Mouse (Mus musculus): ENCODE data around the gene Herc3.
A peak's percentile ranks its signal among the peaks of the same experiment; 100 is the strongest.
"Not testable (repeated sequence)": the region's sequence is repeated elsewhere in the genome, so short reads cannot be mapped to it uniquely, and the experiment has no call there.

Herc3 gene

DNA sequence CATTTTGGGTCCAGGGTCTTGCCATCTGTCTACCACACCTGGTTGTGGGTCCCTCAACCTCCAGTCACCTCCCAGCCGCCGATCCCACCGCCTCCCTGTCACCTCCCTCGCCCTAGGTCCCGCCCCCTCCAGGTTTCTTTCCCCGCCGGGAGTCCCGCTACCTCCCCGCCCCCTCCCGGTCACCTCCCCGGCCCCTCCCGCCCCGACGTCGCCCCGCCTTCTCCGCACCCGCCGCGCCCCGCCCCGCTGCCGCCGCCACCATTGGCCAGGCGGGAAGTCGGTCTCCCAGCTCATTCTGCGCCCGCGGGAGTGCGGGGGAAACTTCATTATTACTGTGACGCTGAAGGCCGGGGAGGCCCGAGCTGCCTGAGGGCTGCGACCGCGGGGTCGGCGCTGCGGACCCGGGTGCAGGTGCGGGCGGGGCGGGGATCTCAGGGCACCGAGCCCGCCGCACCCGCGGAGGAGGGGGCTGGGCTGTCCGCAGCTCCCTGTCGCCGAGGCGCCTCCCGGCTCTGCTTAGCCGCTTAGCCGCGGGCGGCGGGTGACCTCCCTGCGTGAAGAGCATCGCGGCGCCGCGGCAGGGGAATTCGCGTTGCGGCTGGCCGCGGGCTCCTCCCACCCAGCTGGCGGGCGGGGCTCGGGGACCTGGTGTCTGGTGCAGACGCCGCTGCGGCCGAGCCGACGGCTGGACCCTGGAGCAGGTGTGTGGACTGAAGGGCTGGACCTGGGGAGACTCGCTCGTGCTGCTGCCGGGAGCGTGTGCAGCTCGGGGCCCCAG, at the start of gene Herc3:
Gene Herc3 (plus strand): TSS at position 234 of the 778 bp plus-strand sequence.
- peak; percentile 76 to 77 for DNase-seq (ENCODE audit: low spot score in 2 of 2)

DNA sequence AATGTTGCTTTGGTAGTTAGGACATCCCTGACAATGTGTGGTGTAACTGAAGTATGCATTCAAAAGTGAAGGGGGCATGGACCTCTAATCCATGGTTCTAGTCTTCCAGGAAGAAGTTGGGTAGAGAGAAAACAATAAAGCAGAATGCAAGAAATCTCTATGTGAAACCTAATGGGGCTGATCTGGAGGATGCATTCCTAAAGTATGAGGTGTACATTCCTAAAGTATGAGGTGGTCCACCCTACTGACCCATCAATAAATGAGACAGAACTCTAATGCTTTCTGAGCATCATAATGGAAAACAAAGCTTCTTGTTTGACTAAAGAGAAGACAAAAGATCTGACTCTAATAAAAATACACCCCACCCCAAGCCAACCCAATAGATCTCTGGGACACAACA, 29.9 kb upstream of the Herc3 start:
- DNase-seq (ENCODE audit: low spot score in 2 of 2), result no peak

DNA sequence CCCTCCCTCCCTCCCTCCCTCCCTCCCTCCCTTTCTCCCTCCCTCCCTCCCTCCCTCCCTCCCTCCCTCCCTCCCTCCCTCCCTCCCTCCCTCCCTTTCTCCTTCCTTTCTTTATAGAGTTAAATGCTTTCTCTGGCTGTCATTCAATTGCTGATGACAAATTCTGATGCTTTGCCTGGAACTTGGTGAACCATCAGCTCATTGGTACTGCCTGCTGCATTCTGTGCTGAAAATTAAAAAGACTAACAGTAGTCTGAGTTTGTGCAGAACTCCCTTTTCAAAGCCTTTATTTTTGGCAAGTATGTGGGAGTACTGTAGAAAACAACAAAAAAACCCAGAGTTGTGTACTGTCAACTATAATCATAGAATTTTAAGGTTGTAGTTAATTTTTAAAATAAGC, 16.9 kb upstream of the Herc3 start:
- DNase-seq (ENCODE audit: low spot score in 2 of 2), result no peak

DNA sequence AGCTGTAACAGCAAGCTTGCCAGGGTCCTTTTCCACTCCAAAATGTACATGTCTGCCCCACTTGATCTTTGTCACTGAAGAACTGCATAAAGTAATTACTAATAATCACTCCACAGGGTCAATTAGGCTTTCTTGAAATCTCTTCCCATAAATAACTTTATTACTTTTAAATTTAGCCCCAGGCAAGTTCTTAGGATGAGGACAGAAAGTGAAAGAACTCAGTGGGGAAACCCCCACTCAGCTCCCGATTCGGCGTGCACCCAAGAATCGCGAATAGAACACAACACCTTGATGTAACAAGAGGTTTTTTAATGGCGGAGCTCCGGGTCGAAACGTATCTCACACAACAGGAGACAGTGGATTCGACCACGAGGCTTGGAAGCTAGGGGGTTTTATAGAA, 14.2 kb upstream of the Herc3 start:
- DNase-seq (ENCODE audit: low spot score in 2 of 2), result not testable (repeated sequence)

DNA sequence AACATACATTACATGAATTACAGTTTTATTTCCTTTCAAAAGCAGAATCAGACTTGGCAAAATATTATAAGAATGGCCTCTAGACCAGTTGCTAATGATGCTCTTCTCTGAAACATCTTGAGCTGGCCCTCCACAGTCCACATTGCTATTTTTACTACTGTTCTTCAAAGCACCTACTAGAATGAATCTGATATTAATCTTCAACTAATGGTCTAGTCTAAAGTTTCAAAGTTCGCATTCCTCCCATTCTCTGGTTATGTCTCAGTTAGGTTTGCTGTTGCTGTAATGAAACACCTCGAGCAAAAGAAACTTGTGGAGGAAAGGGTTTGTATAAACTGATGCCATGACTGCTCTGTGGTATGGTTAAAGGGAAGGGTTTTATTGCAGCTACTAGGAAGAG, 5.6 kb upstream of the Herc3 start:
- DNase-seq (ENCODE audit: low spot score in 2 of 2), result no peak

DNA sequence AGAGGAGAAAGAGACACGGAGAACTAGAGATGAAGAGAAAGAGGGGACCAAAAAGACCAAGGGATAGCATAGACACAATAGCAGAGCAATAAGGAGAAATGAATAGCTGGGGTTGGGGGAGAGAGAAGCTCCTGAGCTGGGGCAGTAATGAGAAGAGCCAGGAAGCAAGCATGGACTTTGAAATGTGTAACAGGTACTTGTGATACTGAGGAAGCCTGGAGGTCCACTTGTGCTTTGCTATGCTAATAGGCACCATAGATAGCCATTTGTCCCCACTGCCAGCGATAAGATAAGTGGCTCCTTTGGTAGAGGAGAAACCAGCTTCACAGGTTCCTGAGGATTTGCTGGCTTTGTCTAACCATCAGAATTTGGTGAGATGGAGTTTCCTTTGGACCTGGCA, 5.2 kb upstream of the Herc3 start:
- DNase-seq (ENCODE audit: low spot score in 2 of 2), result no peak

DNA sequence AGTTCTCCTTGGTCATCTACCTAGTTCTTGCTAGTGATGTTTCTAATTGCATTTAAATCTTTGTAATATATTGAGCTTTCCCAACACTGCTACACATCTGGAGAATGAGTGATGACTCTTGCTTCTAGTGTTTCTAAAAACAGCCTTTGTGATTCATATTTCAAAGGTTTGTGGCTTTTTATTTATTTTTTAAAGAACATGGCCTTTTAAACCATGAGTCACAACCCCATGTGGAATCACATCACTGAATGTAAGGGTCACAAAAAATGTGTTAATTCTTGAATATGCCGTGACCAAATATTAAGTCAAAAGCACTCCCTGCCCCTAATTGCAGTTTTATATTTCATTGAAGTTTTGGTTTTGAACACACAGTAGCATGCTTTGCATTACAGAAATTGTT, 2.7 kb upstream of the Herc3 start:
- no peak for DNase-seq (ENCODE audit: low spot score in 2 of 2)

DNA sequence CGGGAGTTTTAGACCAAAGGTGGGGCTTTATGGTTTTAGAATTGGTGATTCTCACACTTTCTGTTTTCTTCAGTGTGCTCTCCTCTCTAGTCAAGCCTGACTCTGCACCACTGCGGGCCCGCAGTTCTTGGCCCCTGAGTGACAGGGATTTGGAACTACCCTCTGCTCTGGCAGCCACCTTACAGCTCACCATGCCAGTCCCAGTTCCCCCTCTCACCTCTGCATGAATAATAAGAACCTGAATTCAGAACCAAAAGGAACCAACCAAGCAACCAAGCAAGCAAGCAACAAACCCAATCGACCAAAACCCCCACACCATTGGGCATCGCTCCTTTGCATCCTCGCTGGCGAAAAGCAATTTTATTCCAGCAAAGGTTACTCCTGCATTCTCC, 429 bp upstream of the Herc3 start:
- DNase-seq (ENCODE audit: low spot score in 2 of 2), result no peak

DNA sequence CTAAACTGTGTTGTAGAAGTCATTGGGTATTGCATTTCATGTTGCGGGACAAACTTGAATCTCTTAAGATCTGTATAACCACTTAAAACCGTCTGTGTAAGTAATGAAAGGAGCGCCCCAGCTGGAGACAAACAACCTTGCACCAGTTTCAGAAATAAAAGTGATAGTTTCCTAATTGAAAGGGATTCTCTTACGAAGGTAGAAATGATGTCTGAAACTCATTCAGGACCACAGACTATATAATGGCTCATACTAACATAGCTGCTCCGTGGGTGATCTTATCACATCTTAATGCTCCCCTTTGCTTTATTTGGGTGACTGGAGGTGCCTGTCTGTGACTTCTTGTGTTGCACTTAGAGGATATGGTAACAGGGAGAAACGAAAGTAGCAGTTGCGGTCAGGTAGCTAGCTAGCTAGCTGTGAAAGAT, 1.3 kb downstream of the Herc3 start:
- peak; percentile 47 to 53 for DNase-seq (ENCODE audit: low spot score in 2 of 2)

DNA sequence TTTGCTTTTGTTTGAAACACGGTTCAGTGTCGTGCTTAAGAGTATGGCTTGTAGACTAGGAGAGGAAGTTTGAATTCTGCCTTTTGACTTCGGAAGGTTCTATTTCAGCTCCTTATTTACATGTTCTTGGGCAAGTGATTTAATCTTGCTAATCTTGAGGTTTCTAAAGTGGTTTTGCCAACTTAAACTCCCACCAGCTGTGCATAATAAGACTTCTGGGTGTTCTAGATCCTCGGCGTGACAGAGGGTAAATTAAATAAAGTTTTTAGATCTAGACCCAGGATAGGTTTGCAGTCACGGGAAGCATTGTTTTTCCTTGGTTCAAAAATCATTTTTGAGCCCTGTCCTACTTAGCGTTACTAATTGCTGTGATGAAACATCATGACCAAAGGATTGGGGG, 3.2 kb downstream of the Herc3 start:
- peak in 1 of 2 experiments; percentile 11 for DNase-seq (ENCODE audit: low spot score in 2 of 2)

DNA sequence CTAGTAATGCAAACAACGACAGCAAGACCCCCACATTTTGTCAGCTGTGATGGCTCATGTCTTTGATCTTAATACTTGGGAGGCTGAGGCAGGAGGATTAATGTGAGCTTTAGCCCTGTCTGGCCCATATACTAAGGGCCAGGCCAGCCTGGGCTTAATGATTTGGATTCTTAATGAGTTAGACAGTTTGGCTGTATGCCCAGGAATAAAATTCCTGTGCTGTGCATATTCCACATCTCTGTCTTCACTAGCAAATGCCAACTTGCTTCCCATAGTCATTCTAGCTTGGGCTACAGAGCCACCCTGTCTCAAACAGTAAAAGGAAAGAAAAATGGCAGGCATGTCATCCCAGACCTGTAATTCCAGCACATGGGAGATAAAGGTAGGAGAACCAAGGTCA, 4.3 kb downstream of the Herc3 start:
- no peak for DNase-seq (ENCODE audit: low spot score in 2 of 2)

DNA sequence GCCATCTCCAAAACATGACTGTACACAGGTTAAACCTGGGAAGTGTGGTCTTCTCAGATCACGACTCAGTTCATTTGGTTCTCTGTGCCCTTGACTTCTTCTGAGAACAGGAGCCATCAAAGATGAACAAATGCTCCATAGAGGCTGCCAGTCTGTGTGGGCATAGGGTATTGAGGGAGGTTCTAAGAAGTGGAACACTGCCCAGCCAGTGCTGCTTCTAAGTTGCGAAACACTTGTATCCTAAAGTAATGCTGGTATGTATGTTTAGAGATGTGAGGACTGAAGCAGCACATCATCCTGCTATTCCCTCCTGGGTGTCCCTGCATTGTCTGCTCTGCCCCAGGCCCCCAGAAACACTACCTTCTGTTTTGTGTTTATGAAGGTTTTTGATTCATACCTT, 5.2 kb downstream of the Herc3 start:
- no peak for DNase-seq (ENCODE audit: low spot score in 2 of 2)

DNA sequence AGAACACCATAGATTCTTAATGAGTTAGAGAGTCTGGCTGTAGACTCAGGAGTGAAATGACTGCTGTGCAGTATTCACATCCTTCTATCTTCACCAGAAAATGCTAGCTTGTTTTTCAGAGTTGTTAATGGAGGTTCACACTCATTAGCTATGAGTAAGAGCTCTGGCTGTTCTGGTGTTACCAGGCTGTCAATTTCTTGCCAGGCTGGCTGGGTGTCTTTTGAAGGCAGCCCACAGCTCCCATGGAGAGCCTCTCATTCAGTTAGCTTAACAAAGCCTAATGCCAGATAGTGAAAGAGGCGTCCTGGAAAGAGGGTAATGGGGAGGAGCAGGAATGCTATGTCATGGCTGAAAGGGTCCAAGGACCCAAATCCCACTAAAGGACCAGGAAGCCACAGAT, 6.7 kb downstream of the Herc3 start:
- no peak for DNase-seq (ENCODE audit: low spot score in 2 of 2)

DNA sequence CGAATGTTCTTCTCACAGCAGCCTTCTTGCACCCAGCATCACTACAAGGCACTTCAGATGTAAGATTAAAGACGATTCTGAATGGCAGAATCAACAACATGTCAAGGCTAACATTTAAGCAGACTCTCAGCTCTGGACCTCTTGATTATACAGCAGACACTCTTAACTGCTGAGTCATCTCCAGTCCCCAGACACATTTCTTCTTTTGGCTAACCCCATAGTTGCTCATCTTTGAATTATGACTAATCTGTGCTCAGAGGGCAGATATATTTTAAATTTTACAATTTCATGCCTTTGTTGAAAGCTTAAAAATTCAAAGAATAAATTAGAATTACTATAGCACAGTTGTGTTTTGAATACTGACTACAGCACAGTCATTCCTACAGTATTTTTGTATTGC, 9.9 kb downstream of the Herc3 start:
- no peak for DNase-seq (ENCODE audit: low spot score in 2 of 2)

DNA sequence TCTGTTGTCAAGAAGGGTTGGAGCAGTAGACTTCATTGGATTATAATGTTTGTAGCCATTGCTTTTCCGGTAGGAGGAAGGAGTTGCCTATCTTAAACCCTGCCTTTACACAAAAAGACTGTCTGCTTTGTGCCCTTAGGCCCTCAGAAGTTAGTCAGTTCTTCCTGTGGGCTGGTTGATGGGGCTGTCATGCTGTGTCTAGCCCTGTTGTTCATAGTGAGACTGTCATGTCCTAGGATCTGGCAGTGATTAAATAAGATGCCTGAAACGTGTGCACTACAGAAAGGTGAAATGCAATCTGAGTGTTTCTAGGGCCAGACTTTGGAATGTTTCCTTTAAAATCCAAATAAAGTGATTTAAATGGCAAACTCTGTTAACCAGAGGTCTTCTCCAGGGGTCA, 10.9 kb downstream of the Herc3 start:
- DNase-seq (ENCODE audit: low spot score in 2 of 2), result no peak

DNA sequence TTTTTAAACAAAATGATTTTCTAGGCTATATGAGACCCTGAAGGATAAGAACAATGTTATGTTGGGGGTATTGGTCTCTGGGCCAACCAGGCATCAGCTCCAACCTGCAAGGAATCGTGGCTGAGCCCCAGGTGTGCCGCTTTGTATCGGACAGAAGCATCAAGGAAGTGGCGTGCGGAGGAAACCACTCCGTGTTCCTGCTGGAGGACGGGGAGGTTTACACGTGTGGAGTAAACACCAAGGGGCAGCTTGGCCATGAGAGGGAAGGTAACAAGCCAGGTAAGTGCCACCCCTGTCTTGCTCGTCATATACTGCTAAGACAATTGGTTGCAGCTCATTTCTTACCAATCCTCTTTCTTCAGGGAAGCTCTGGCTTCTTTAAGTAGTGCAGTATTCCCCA, 12.3 kb downstream of the Herc3 start:
- peak in 1 of 2 experiments; percentile 8 for DNase-seq (ENCODE audit: low spot score in 2 of 2)

DNA sequence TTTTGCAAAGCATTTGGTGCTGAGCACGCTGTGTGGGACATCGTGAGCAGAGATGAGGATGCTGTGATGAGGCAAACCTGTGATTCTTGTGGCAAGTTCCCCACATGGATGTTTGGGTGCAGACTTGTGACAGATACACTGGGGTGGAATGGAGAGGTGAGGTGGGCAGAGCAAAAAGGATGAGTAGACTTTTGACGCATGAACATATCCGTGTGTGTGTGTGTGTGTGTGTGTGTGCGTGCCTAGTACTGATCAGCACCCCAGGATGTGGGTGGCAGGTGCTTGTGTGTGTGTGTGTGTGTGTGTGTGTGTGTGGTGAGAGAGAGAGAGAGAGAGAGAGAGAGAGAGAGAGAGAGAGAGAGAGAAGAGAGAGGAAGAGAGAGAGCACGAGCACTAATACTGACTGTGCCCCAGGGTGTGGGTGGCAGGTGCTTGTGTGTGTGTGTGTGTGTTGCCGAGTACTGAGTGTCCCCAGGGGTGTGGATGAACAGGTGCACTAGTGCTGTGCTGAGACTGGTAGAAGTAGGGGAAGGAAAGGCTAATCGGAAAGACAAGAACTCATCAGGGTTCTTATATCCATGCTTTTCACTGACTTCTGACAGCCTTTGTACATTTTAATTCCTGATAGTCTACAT, 13.0 kb downstream of the Herc3 start:
- peak; percentile 16 to 25 for DNase-seq (ENCODE audit: low spot score in 2 of 2)

DNA sequence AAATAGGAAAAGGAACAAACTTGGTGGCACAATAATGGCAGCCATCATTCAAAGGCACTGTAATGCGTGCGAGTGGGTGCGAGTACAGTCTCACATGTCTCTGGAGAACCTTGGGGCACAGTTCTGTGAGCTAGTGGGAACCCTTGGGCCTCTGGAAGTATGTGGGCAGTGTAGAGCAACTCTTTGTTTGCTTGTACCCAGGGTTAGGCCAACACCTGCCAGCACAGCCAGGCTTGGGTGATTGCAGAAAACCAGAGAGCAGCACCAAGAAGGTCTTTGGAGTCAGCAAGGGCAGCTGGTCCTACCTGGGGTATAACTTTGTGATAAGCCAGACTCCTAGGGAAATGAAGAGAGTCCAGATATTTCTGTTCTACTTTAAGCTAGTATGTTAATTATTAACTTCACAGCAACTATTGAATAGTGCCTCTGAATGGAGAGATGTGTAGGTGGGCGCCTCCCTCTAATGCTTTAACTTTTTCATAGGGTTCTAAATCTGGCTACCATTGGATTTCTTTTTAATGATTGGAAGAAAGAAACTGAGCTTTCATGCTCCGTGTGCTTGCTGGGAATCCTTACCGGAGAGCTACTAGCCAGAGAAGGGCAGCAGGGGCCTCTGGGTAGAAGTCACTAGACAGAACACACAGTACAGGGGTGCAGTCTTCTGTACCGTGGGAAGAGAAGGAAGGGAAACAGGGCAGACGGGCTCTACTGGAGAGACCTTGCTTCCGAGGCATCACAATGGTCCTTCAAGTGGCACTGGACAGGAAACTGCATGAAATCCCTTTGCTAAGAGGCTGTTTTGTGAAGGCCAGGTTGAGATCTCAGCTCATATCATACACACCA, 15.8 kb downstream of the Herc3 start:
- no peak for DNase-seq (ENCODE audit: low spot score in 2 of 2)

DNA sequence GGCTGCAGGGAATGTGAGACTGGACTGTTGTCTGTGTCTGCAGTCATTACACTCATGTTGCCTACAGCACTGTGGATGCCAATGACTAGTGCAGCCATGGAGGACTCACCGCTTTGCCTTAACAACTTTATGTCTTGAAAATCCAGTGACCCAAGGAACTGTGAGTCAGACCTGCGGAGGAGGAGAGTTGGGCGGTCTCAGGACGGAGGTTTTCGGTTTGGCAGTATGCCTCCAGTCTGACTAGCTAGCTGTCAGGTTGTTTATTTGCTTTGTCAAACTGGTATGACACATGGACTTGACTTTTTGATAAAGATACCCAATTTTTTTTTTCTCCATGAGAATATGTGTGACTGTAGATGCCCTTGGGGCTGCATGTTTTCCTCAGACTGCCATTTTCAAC, 16.6 kb downstream of the Herc3 start:
- no peak for DNase-seq (ENCODE audit: low spot score in 2 of 2)

DNA sequence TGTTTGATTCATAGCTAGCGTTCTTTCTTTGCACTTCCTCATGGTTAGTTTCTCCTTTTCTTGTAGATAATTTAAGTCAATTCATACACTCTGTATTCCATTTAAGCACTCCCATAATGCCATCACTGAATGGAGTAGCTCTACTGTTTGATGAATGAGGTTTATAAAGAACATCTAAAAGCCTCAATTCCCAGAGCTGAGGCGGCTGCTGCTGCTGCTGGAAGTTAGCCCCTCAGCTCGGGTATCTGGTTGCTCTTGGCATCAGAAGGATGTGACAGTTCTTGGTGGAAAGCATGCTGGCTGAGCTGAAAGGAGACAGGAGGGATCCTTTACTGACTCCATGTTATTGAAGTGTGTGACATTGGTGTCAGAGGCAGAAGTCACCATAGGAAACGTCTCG, 18.1 kb downstream of the Herc3 start:
- DNase-seq (ENCODE audit: low spot score in 2 of 2), result no peak

DNA sequence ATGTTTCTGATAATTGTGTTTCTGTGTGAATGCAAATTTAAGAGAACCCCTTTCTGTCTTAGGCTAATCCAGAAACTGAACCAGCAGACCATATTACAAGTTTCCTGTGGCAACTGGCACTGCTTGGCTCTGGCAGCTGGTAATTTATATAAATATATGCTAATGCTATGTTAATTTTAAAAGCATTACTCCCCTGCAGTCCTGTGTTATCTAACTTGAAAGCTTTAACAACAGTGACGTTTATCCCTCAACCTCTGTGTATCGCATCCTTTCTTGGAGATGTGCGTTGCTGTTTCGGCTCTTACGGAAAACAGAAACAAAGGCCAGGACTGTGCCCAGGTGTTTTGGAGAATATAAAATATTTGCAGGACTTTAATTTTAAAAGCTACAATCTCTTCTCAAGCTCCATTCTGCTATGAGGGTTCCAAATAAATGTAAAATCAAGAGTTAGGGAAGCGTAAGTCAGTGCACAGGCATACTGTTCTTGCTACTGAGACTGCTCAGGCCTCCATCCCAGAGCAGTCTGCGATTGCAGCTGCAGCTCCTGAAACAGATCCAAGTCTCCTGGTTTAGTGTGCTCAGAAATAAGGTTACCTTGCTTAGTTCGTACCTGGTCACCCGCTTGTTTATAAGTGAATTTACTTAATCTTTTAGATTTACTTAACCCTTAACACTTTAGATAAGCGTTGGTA, 24.6 kb downstream of the Herc3 start:
- DNase-seq (ENCODE audit: low spot score in 2 of 2), result no peak

DNA sequence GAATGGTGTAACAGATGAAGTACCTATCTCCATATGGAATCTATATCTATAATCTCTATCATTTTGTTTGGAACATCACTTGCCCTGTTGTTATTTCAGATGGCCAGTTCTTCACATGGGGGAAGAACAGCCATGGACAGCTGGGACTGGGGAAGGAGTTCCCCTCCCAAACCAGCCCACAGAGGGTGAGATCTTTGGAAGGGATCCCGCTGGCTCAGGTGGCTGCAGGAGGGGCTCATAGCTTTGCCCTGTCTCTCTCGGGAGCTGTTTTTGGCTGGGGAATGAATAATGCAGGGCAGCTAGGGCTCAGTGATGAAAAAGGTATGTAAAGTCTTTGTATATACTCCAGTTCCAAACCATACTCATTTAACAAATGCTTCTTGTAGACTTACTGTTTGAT, 25.2 kb downstream of the Herc3 start:
- no peak for DNase-seq (ENCODE audit: low spot score in 2 of 2)
